8 mouse cellular contexts compared by ENCODE assay signal in genomic region chr10:63024580-63024910, GRCm38 (mm10). TPM values are rescaled to one million over a fixed set of nuclear protein-coding genes. Genes with fewer than 3 reads are reported as not detected.
DNase-seq lines count a peak whose midpoint lies in the region; ATAC-seq and TF ChIP-seq lines count a peak whose summit lies in the region.

No protein-coding gene starts in this region.

- H3ac ChIP-seq in C2C12 (ENCODE audit: control insufficient read depth, insufficient read length, low read depth), result peak overlapping the region; percentile 79

- no peak for TF ChIP-seq CTCF in C2C12 (IDR thresholded peaks at IDR 0.05; ENCODE audit: control insufficient read depth, insufficient read depth, insufficient read length)
- peak; percentile 66 for TF ChIP-seq CTCF in kidney, postnatal 0 days (IDR thresholded peaks at IDR 0.05; ENCODE audit: low read depth)
- peak; percentile 74 for TF ChIP-seq CTCF in lung, postnatal 0 days (IDR thresholded peaks at IDR 0.05)

- H3K79me3 ChIP-seq in C2C12 (ENCODE audit: low read depth), result peaks cover 34% of the 10 kb centered on the region

- H3K36me3 ChIP-seq in C2C12 (ENCODE audit: control insufficient read depth, insufficient read depth), result no peaks in the 10 kb centered on the region
- peaks cover under 1% of the 10 kb centered on the region; the same call in 1 of the 2 replicates for H3K36me3 ChIP-seq in embryonic facial prominence, embryonic 10.5 days (replicated peaks)
- no peaks in the 10 kb centered on the region for H3K36me3 ChIP-seq in heart, embryonic 11.5 days (ENCODE audit: control insufficient read depth, insufficient read depth, low read length)
- H3K36me3 ChIP-seq in kidney, postnatal 0 days (ENCODE audit: insufficient read depth, low read length), result no peaks in the 10 kb centered on the region
- no peaks in the 10 kb centered on the region for H3K36me3 ChIP-seq in lung, postnatal 0 days (ENCODE audit: insufficient read depth, low read length)

- H3K79me2 ChIP-seq in C2C12 (ENCODE audit: control insufficient read depth, insufficient read depth), result peaks cover 41% of the 10 kb centered on the region

- TF ChIP-seq EP300 in lung, postnatal 0 days (IDR thresholded peaks at IDR 0.05), result no peak

- no peaks in the 10 kb centered on the region for H3K27me3 ChIP-seq in C2C12 (ENCODE audit: control insufficient read depth, insufficient read depth, insufficient read length)
- H3K27me3 ChIP-seq in embryonic facial prominence, embryonic 10.5 days (replicated peaks; ENCODE audit: low read depth, poor library complexity, severe bottlenecking), result no peaks in the 10 kb centered on the region
- no peaks in the 10 kb centered on the region for H3K27me3 ChIP-seq in heart, embryonic 11.5 days (ENCODE audit: control insufficient read depth, insufficient read depth, low read length)
- no peaks in the 10 kb centered on the region for H3K27me3 ChIP-seq in kidney, postnatal 0 days (ENCODE audit: insufficient read depth, low read length)
- no peaks in the 10 kb centered on the region for H3K27me3 ChIP-seq in lung, postnatal 0 days (replicated peaks; ENCODE audit: insufficient read depth, low read length)

- under 1% methylated on average over 8 of the region's 8 CpGs for WGBS in embryonic facial prominence, embryonic 10.5 days
- 0% methylated on average over 8 of the region's 8 CpGs for WGBS in heart, embryonic 11.5 days (ENCODE audit: insufficient replicate concordance)
- WGBS in kidney, postnatal 0 days, result under 1% methylated on average over 8 of the region's 8 CpGs
- WGBS in lung, postnatal 0 days, result 0% methylated on average over 8 of the region's 8 CpGs

- peak overlapping the region; percentile 100 for H3K27ac ChIP-seq in embryonic facial prominence, embryonic 10.5 days (replicated peaks)
- peak overlapping the region; percentile 100 for H3K27ac ChIP-seq in heart, embryonic 11.5 days (ENCODE audit: low read depth, low read length)
- peak overlapping the region; percentile 100 for H3K27ac ChIP-seq in kidney, postnatal 0 days
- H3K27ac ChIP-seq in lung, postnatal 0 days (ENCODE audit: low read length), result peak overlapping the region; percentile 99

- ATAC-seq in heart, embryonic 11.5 days (replicated peaks; ENCODE audit: insufficient number of reproducible peaks, low FRiP score, low TSS enrichment), result peak; percentile 66; the same call in 1 of the 2 replicates
- ATAC-seq in kidney, postnatal 0 days (replicated peaks; ENCODE audit: low FRiP score, low read depth), result peak; percentile 50; the same call in 1 of the 2 replicates
- ATAC-seq in lung, postnatal 0 days, result peak; percentile 46
- ATAC-seq in erythroid progenitor cell, adult 5-6 weeks (replicated peaks; ENCODE audit: low FRiP score, poor library complexity, severe bottlenecking), result no peak

- peak overlapping the region; percentile 72 for H3K4me3 ChIP-seq in C2C12 (ENCODE audit: insufficient read depth, poor library complexity, severe bottlenecking)
- H3K4me3 ChIP-seq in embryonic facial prominence, embryonic 10.5 days, result peak overlapping the region; percentile 98
- peak overlapping the region; percentile 98 for H3K4me3 ChIP-seq in heart, embryonic 11.5 days (ENCODE audit: low read depth, low read length)
- H3K4me3 ChIP-seq in kidney, postnatal 0 days (replicated peaks; ENCODE audit: low read depth, low read length), result peak overlapping the region; percentile 89
- H3K4me3 ChIP-seq in lung, postnatal 0 days (ENCODE audit: low read depth, low read length), result peak overlapping the region; percentile 88

- DNase-seq in adipocyte (ENCODE audit: low spot score), result peak; percentile 77
- DNase-seq in embryonic facial prominence, embryonic 10.5 days (ENCODE audit: low spot score), result peak; percentile 74
- peak; percentile 90 for DNase-seq in kidney, postnatal 0 days (ENCODE audit: low spot score)
- DNase-seq in lung, postnatal 0 days (ENCODE audit: low spot score), result peak; percentile 77
- peak; percentile 58 for DNase-seq in ovary, postnatal 14 days (ENCODE audit: low spot score)

- peak overlapping the region; percentile 83 for H3K9ac ChIP-seq in heart, embryonic 11.5 days (ENCODE audit: low read depth, low read length)
- peak overlapping the region; percentile 74 for H3K9ac ChIP-seq in kidney, postnatal 0 days (ENCODE audit: low read depth, low read length)
- H3K9ac ChIP-seq in lung, postnatal 0 days (replicated peaks; ENCODE audit: low read depth), result peak overlapping the region; percentile 56

- H3K4me2 ChIP-seq in heart, embryonic 11.5 days, result peak overlapping the region; percentile 70
- H3K4me2 ChIP-seq in kidney, postnatal 0 days (ENCODE audit: low read length), result peak overlapping the region; percentile 67
- H3K4me2 ChIP-seq in lung, postnatal 0 days (replicated peaks; ENCODE audit: low read depth, low read length), result peak overlapping the region; percentile 64

- H3K9me3 ChIP-seq in embryonic facial prominence, embryonic 10.5 days, result no peaks in the 10 kb centered on the region
- no peaks in the 10 kb centered on the region for H3K9me3 ChIP-seq in heart, embryonic 11.5 days (replicated peaks; ENCODE audit: control insufficient read depth, low read length)
- H3K9me3 ChIP-seq in kidney, postnatal 0 days (replicated peaks; ENCODE audit: low read length), result no peaks in the 10 kb centered on the region
- H3K9me3 ChIP-seq in lung, postnatal 0 days (ENCODE audit: low read length), result no peaks in the 10 kb centered on the region

- peaks cover 51% of the 10 kb centered on the region for H3K4me1 ChIP-seq in embryonic facial prominence, embryonic 10.5 days
- H3K4me1 ChIP-seq in heart, embryonic 11.5 days (ENCODE audit: control insufficient read depth, insufficient read depth, low read length), result peaks cover 13% of the 10 kb centered on the region
- 0 out of 2 replicates have a peak, but pooled peaks cover 22% of the 10 kb centered on the region for H3K4me1 ChIP-seq in kidney, postnatal 0 days (replicated peaks; ENCODE audit: insufficient read depth, low read length)
- peaks cover 10% of the 10 kb centered on the region; the same call in 1 of the 2 replicates for H3K4me1 ChIP-seq in lung, postnatal 0 days (ENCODE audit: insufficient read depth, low read depth, low read length)

TF ChIP-seq in C2C12, 6 proteins besides CTCF, POLR2A, EP300 and RAD21:
- TF ChIP-seq FOSL1 (IDR thresholded peaks at IDR 0.05; ENCODE audit: insufficient read depth, low read length, poor library complexity, severe bottlenecking) (no peak), MYOD1 (IDR thresholded peaks at IDR 0.05; ENCODE audit: control insufficient read depth, insufficient read length, low read depth) (no peak), CEBPB (IDR thresholded peaks at IDR 0.05; ENCODE audit: low read depth) (no peak), MAX (IDR thresholded peaks at IDR 0.05) (no peak), USF1 (IDR thresholded peaks at IDR 0.05; ENCODE audit: low read depth) (no peak), MYOG (IDR thresholded peaks at IDR 0.05; ENCODE audit: control insufficient read depth, extremely low read depth, insufficient read length) (no peak)

RNA-seq across cellular contexts. Expression of gene Pbld2, which starts 0.4 kb away (rescaled TPM):
- polyA plus RNA-seq in C2C12 (2012; fragmentation: generic; extraction: Trizol), result 0.11 TPM
- polyA plus RNA-seq in embryonic facial prominence, embryonic 10.5 days (2016; fragmentation: Nextera tagmentation; extraction: Ambion mirVana), result 0.75 and 1.1 TPM in 2 replicates
- 0.67 and 0.70 TPM in 2 replicates for polyA plus RNA-seq in heart, embryonic 11.5 days (2014; fragmentation: Nextera tagmentation; extraction: Ambion mirVana)
- polyA plus RNA-seq in kidney, postnatal 0 days (2015; fragmentation: Nextera tagmentation; extraction: Ambion mirVana), result 11.6 and 12.6 TPM in 2 replicates
- polyA plus RNA-seq in lung, postnatal 0 days (2015; fragmentation: Nextera tagmentation; extraction: Ambion mirVana), result 16.2 and 18.4 TPM in 2 replicates
- not detected in 2 replicates for total RNA-seq in erythroid progenitor cell, adult 5-6 weeks (2015; ENCODE audit: low replicate concordance)
- total RNA-seq in erythroid progenitor cell, adult 5-6 weeks (2017; ENCODE audit: low replicate concordance), result not detected in 2 replicates

RNA-seq across cellular contexts. Expression of gene Hnrnph3, which starts 0.5 kb away (rescaled TPM):
- polyA plus RNA-seq in C2C12 (2012; fragmentation: generic; extraction: Trizol), result 15.9 TPM
- 179 and 180 TPM in 2 replicates for polyA plus RNA-seq in embryonic facial prominence, embryonic 10.5 days (2016; fragmentation: Nextera tagmentation; extraction: Ambion mirVana)
- 50.5 and 51.2 TPM in 2 replicates for polyA plus RNA-seq in heart, embryonic 11.5 days (2014; fragmentation: Nextera tagmentation; extraction: Ambion mirVana)
- 56.7 and 57.8 TPM in 2 replicates for polyA plus RNA-seq in kidney, postnatal 0 days (2015; fragmentation: Nextera tagmentation; extraction: Ambion mirVana)
- 38.8 and 44.6 TPM in 2 replicates for polyA plus RNA-seq in lung, postnatal 0 days (2015; fragmentation: Nextera tagmentation; extraction: Ambion mirVana)
- 28.9 and 56.2 TPM in 2 replicates for total RNA-seq in erythroid progenitor cell, adult 5-6 weeks (2015; ENCODE audit: low replicate concordance)
- 37.2 and 46.0 TPM in 2 replicates for total RNA-seq in erythroid progenitor cell, adult 5-6 weeks (2017; ENCODE audit: low replicate concordance)

RNA-seq across cellular contexts. Expression of gene Pbld1, which starts 35.4 kb away (rescaled TPM):
- polyA plus RNA-seq in C2C12 (2012; fragmentation: generic; extraction: Trizol), result 1.4 TPM
- 2.0 and 2.3 TPM in 2 replicates for polyA plus RNA-seq in embryonic facial prominence, embryonic 10.5 days (2016; fragmentation: Nextera tagmentation; extraction: Ambion mirVana)
- 0.38 and 1.1 TPM in 2 replicates for polyA plus RNA-seq in heart, embryonic 11.5 days (2014; fragmentation: Nextera tagmentation; extraction: Ambion mirVana)
- polyA plus RNA-seq in kidney, postnatal 0 days (2015; fragmentation: Nextera tagmentation; extraction: Ambion mirVana), result 13.7 and 16.0 TPM in 2 replicates
- polyA plus RNA-seq in lung, postnatal 0 days (2015; fragmentation: Nextera tagmentation; extraction: Ambion mirVana), result 0.70 and 0.95 TPM in 2 replicates
- not detected in 2 replicates for total RNA-seq in erythroid progenitor cell, adult 5-6 weeks (2015; ENCODE audit: low replicate concordance)
- 0.13 TPM in 1 of 2 replicates, not detected in the other for total RNA-seq in erythroid progenitor cell, adult 5-6 weeks (2017; ENCODE audit: low replicate concordance)

RNA-seq across cellular contexts. Expression of gene Rufy2, which starts 44.5 kb away (rescaled TPM):
- 2.4 TPM for polyA plus RNA-seq in C2C12 (2012; fragmentation: generic; extraction: Trizol)
- 25.0 and 25.4 TPM in 2 replicates for polyA plus RNA-seq in embryonic facial prominence, embryonic 10.5 days (2016; fragmentation: Nextera tagmentation; extraction: Ambion mirVana)
- 13.1 and 13.3 TPM in 2 replicates for polyA plus RNA-seq in heart, embryonic 11.5 days (2014; fragmentation: Nextera tagmentation; extraction: Ambion mirVana)
- polyA plus RNA-seq in kidney, postnatal 0 days (2015; fragmentation: Nextera tagmentation; extraction: Ambion mirVana), result 20.8 and 21.5 TPM in 2 replicates
- polyA plus RNA-seq in lung, postnatal 0 days (2015; fragmentation: Nextera tagmentation; extraction: Ambion mirVana), result 13.9 and 14.5 TPM in 2 replicates
- total RNA-seq in erythroid progenitor cell, adult 5-6 weeks (2015; ENCODE audit: low replicate concordance), result 1.4 and 3.8 TPM in 2 replicates
- 1.7 and 2.2 TPM in 2 replicates for total RNA-seq in erythroid progenitor cell, adult 5-6 weeks (2017; ENCODE audit: low replicate concordance)
